Mouse (Mus musculus) thymus, adult 2 months (tissue): ENCODE data around the gene Nck1.

ENCODE experiments used
- CTCF ChIP-seq: fragments of 200-500 bp; IDR thresholded peaks from 2 replicates; pipeline ENCODE4 v1.5.1; 2012; ENCODE audit warnings: mild to moderate bottlenecking, control low read depth, low read length, moderate library complexity, borderline replicate concordance; ENCODE audit not compliant: control insufficient read depth, poor library complexity, insufficient read depth; ENCODE audit errors: extremely low read depth
- POLR2A ChIP-seq: fragments of 200-500 bp; IDR thresholded peaks from 2 replicates; pipeline ENCODE4 v1.6.1; 2012; ENCODE audit warnings: mild to moderate bottlenecking, low read length, control low read depth, moderate library complexity; ENCODE audit not compliant: control insufficient read depth, poor library complexity, insufficient read depth; ENCODE audit errors: extremely low read depth

DNA sequence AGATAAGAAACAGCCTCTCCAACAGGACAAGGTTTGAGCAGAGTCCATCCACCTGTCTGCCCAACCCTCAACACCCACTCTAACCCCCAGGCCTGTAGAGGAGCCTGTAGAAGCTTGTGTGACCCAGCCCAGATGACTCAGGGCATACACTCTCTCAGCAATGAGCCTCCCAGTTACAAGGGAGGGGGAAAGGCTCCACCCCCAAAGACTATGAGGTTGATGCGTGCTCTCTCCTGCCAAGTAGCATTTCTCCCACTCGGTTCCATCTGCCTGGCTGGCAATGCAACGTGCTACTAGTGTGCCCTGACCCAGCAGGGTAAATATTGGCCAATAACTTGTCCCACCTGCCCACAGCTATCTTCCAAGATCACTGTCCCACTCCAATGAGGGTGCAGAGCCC lies 79.2 kb downstream of the Nck1 start:
- TF ChIP-seq CTCF = no peak
- TF ChIP-seq POLR2A = no peak
